Mouse (Mus musculus): Measurements from ENCODE around the gene Adssl1. TPM values are rescaled to one million over a fixed set of nuclear protein-coding genes. Genes with fewer than 3 reads are reported as not detected.
A peak's percentile ranks its signal among the peaks of the same experiment; 100 is the strongest.

Adssl1 gene
- polyA plus RNA-seq, 1 experiment from 2014 or later = 5.5 TPM

DNA sequence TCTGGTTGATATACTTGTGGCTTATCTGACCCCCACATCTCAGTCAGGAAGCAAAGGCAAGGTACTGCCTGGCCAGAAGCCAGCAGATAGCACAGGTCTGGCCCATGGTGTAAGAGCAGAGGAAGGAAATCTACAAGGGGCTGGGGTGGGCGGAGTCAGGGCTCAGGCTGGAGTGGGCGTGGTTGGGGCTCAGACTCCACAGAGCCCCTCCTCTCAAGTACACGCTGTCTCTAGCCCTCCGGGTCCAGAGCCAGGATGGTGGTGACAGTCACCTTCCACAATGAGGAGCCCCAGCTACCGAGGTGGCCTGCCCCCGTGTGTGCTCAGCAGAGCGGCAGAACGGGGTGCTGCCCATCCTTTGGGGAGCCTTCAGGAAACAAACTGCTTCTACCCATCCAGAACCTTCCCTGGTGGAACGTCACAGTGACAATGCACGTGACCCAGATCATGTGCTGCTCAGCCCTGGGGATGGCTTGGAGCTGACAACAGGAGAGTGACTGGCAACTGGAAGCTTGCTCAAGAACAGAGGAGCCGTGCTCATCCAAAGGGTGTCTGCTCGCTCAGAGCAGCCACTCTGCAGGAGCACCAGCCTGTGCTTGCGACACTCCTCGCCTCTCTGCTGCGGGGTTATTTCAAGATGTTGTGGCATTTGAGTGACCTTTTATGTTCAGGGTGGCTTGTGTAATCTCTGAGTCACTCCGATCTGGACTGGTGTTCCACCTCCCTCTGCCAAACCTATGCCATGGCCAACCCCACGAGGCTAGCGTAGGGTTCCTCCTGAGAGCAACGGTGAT is 9.3 kb downstream of the Adssl1 start:
- Histone ChIP-seq H3K4me2 (replicated peaks) (peak overlapping the region; percentile 44), H3K4me1 (replicated peaks; ENCODE audit: control insufficient read depth, insufficient read depth, low read length) (peaks cover 6% of the 10 kb centered on the region), H3K9me3 (ENCODE audit: control insufficient read depth, low read length) (no peaks in the 10 kb centered on the region), H3K4me3 (replicated peaks; ENCODE audit: low read length) (no peak overlapping the region), H3K27me3 (ENCODE audit: control insufficient read depth, insufficient read depth, low read length) (no peaks in the 10 kb centered on the region), H3K27ac (no peak overlapping the region), H3K36me3 (replicated peaks; ENCODE audit: control insufficient read depth, insufficient read depth) (no peaks in the 10 kb centered on the region), H3K9ac (no peak overlapping the region)
- DNase-seq (ENCODE audit: low spot score) (no peak), ATAC-seq (ENCODE audit: low FRiP score) (peak; percentile 68)
- 36% methylated on average over 19 of the region's 19 CpGs for WGBS

DNA sequence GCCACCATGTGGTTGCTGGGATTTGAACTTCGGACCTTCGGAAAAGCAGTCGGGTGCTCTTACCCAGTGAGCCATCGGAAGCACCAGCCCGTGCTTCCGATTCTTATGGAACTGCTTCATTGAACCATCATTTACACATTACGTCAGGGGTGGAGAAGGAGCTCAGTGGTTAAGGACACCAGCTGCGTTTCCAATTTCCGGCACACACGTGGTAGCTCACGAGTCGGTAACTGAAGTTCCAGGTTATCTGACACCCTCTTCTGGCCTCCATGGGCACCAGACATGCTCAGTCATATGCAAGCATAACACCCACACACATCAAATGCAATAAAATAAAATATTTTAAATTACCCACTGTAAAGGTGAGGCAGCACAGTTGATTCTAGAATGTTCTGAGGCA is 10.2 kb downstream of the Adssl1 start:
- DNase-seq (ENCODE audit: low spot score) (no peak), ATAC-seq (ENCODE audit: low FRiP score) (no peak)
- WGBS = 92% methylated on average over 12 of the region's 12 CpGs

DNA sequence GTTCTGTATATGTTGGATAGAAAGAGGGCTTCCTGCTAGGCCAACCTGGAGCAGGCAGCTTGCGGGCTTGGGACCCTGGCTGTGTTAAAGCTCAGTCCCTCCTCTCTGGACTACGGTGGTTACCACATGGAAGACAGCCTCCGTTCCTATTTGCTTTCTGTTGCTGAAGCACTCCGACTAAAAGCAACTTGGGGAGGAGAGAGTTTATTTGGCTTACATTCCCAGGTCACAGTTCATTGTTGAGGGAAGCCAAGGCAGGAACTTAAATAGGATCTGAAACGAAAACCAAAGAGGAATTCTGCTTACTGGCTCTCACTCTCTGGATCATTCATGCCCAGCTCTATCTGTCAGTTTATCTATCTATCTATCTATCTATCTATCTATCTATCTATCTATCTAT is 11.0 kb downstream of the Adssl1 start:
- no peak for ATAC-seq (ENCODE audit: low FRiP score)
- WGBS = 81% methylated on average over 5 of the region's 5 CpGs
- H3K27me3 ChIP-seq (ENCODE audit: control insufficient read depth, insufficient read depth, low read length) = no peaks in the 10 kb centered on the region
- H3K9me3 ChIP-seq (ENCODE audit: control insufficient read depth, low read length) = no peaks in the 10 kb centered on the region
- peaks cover 6% of the 10 kb centered on the region for H3K4me1 ChIP-seq (replicated peaks; ENCODE audit: control insufficient read depth, insufficient read depth, low read length)
- H3K27ac ChIP-seq = no peak overlapping the region
- H3K9ac ChIP-seq = no peak overlapping the region
- no peak overlapping the region for H3K4me3 ChIP-seq (replicated peaks; ENCODE audit: low read length)
- H3K36me3 ChIP-seq (replicated peaks; ENCODE audit: control insufficient read depth, insufficient read depth) = no peaks in the 10 kb centered on the region
- DNase-seq (ENCODE audit: low spot score) = no peak
- no peak overlapping the region for H3K4me2 ChIP-seq (replicated peaks)

More for the DNA sequence above, 10.2 kb downstream of the Adssl1 start:
- Histone ChIP-seq H3K36me3 (replicated peaks; ENCODE audit: control insufficient read depth, insufficient read depth) (no peaks in the 10 kb centered on the region), H3K4me2 (replicated peaks) (no peak overlapping the region), H3K9ac (no peak overlapping the region), H3K4me1 (replicated peaks; ENCODE audit: control insufficient read depth, insufficient read depth, low read length) (peaks cover 6% of the 10 kb centered on the region), H3K4me3 (replicated peaks; ENCODE audit: low read length) (no peak overlapping the region), H3K9me3 (ENCODE audit: control insufficient read depth, low read length) (no peaks in the 10 kb centered on the region), H3K27me3 (ENCODE audit: control insufficient read depth, insufficient read depth, low read length) (no peaks in the 10 kb centered on the region), H3K27ac (no peak overlapping the region)

DNA sequence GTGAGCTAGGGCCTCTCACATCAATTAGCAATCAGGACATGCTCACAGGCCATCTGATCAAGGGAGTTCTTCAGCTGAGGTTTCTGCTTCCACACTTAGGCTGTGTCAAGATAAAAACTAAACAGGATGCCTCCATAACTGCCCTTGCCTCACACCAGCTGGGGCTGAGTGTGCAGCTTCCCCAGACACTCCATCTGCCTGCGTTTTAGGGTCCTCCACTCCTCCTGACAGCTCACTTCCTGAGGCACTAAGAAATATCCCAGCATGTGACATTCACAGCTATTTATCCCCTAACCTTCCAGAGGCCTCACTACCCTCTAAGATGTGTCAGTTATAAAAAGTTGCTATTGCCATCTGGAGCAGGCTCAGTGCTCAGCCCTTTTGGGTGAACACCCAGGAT is 11.6 kb downstream of the Adssl1 start:
- Histone ChIP-seq H3K27ac (no peak overlapping the region), H3K9ac (no peak overlapping the region), H3K4me2 (replicated peaks) (no peak overlapping the region), H3K36me3 (replicated peaks; ENCODE audit: control insufficient read depth, insufficient read depth) (no peaks in the 10 kb centered on the region), H3K9me3 (ENCODE audit: control insufficient read depth, low read length) (no peaks in the 10 kb centered on the region), H3K27me3 (ENCODE audit: control insufficient read depth, insufficient read depth, low read length) (no peaks in the 10 kb centered on the region), H3K4me3 (replicated peaks; ENCODE audit: low read length) (no peak overlapping the region), H3K4me1 (replicated peaks; ENCODE audit: control insufficient read depth, insufficient read depth, low read length) (peaks cover 6% of the 10 kb centered on the region)
- DNase-seq (ENCODE audit: low spot score) (no peak), ATAC-seq (ENCODE audit: low FRiP score) (no peak)
- 68% methylated on average over 1 of the region's 1 CpGs for WGBS

- no peak overlapping the region for H3K27ac ChIP-seq
- H3K36me3 ChIP-seq (replicated peaks; ENCODE audit: control insufficient read depth, insufficient read depth) = no peaks in the 10 kb centered on the region
- WGBS = 73% methylated on average over 11 of the region's 11 CpGs
- no peaks in the 10 kb centered on the region for H3K9me3 ChIP-seq (ENCODE audit: control insufficient read depth, low read length)
- H3K27me3 ChIP-seq (ENCODE audit: control insufficient read depth, insufficient read depth, low read length) = no peaks in the 10 kb centered on the region
- H3K4me2 ChIP-seq (replicated peaks) = no peak overlapping the region
- DNase-seq (ENCODE audit: low spot score) (no peak), ATAC-seq (ENCODE audit: low FRiP score) (no peak)
- H3K4me1 ChIP-seq (replicated peaks; ENCODE audit: control insufficient read depth, insufficient read depth, low read length) = peaks cover 6% of the 10 kb centered on the region
- H3K4me3 ChIP-seq (replicated peaks; ENCODE audit: low read length) = no peak overlapping the region
- H3K9ac ChIP-seq = no peak overlapping the region
Measured at GRCm38 (mm10) chr12:112632084-112632777, 12.4 kb downstream of the Adssl1 start.

DNA sequence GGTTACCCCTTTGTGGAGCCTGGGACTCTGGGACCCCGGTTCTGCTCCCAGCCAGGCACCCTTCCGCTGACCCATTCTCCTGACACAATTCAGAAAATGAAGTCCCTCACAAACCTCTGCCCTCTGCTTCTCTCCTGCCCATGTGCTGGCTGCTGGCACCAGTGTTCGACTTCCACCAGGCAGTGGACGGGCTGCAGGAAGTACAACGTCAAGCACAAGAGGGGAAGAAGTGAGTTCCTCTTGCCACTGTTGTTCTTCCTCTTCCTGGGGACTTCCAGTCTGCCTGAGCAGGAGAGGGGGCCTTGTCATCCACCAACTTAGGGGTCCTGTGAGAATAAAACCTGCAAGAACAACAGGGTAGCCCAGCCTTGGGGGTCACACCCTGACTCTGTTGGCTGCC is 13.1 kb downstream of the Adssl1 start:
- ATAC-seq (ENCODE audit: low FRiP score) (no peak), DNase-seq (ENCODE audit: low spot score) (no peak)
- WGBS = 85% methylated on average over 5 of the region's 5 CpGs
- H3K4me2 ChIP-seq (replicated peaks) = no peak overlapping the region
- no peaks in the 10 kb centered on the region for H3K9me3 ChIP-seq (ENCODE audit: control insufficient read depth, low read length)
- no peak overlapping the region for H3K4me3 ChIP-seq (replicated peaks; ENCODE audit: low read length)
- no peak overlapping the region for H3K9ac ChIP-seq
- H3K27me3 ChIP-seq (ENCODE audit: control insufficient read depth, insufficient read depth, low read length) = no peaks in the 10 kb centered on the region
- no peak overlapping the region for H3K27ac ChIP-seq
- no peaks in the 10 kb centered on the region for H3K36me3 ChIP-seq (replicated peaks; ENCODE audit: control insufficient read depth, insufficient read depth)
- H3K4me1 ChIP-seq (replicated peaks; ENCODE audit: control insufficient read depth, insufficient read depth, low read length) = peaks cover 6% of the 10 kb centered on the region

DNA sequence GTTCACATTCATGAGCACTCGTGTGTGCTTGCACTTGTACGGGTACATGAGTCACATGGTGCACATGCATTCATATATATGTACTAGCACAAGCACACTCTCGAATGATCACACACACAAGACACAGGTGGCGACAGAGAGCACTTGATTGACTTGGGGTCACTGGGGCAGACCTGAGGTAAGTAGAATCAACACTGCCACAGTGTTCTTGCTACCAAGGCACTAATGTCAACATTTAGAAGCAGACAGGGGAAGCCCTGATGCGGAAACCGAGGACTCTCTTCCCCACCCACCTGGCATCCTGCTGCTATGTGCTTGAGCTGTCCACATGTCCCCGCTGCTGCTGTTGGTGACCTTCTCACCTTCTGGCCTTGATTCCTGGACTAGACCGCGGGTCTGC is 13.8 kb downstream of the Adssl1 start:
- WGBS = 78% methylated on average over 9 of the region's 9 CpGs
- no peaks in the 10 kb centered on the region for H3K36me3 ChIP-seq (replicated peaks; ENCODE audit: control insufficient read depth, insufficient read depth)
- H3K9ac ChIP-seq = no peak overlapping the region
- DNase-seq (ENCODE audit: low spot score) = no peak
- no peaks in the 10 kb centered on the region for H3K9me3 ChIP-seq (ENCODE audit: control insufficient read depth, low read length)
- no peak overlapping the region for H3K27ac ChIP-seq
- no peak for ATAC-seq (ENCODE audit: low FRiP score)
- H3K27me3 ChIP-seq (ENCODE audit: control insufficient read depth, insufficient read depth, low read length) = no peaks in the 10 kb centered on the region
- no peak overlapping the region for H3K4me2 ChIP-seq (replicated peaks)
- peaks cover 6% of the 10 kb centered on the region for H3K4me1 ChIP-seq (replicated peaks; ENCODE audit: control insufficient read depth, insufficient read depth, low read length)
- H3K4me3 ChIP-seq (replicated peaks; ENCODE audit: low read length) = no peak overlapping the region

DNA sequence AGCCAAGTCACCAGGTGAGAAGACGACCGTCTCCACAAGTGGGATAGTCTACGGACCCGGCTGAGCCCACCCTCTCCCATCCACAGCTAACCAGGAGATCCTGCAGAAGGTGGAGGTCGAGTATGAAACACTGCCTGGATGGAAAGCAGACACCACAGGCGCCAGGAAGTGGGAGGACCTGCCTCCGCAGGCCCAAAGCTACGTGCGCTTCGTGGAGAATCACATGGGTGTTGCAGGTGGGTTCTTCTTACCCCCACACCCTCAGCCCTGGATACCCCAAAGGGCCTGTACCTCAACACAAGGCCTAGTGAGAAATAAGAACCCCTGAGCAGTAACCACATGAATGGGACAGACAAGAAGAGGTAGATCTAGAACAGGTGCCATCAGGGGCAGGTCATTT is 19.7 kb downstream of the Adssl1 start:
- Histone ChIP-seq H3K9ac (no peak overlapping the region), H3K27ac (no peak overlapping the region), H3K9me3 (ENCODE audit: control insufficient read depth, low read length) (no peaks in the 10 kb centered on the region), H3K36me3 (replicated peaks; ENCODE audit: control insufficient read depth, insufficient read depth) (no peaks in the 10 kb centered on the region), H3K4me3 (replicated peaks; ENCODE audit: low read length) (no peak overlapping the region), H3K27me3 (ENCODE audit: control insufficient read depth, insufficient read depth, low read length) (no peaks in the 10 kb centered on the region), H3K4me1 (replicated peaks; ENCODE audit: control insufficient read depth, insufficient read depth, low read length) (no peaks in the 10 kb centered on the region), H3K4me2 (replicated peaks) (no peak overlapping the region)
- DNase-seq (ENCODE audit: low spot score) = no peak
- ATAC-seq (ENCODE audit: low FRiP score) = no peak
- 84% methylated on average over 10 of the region's 10 CpGs for WGBS

GRCm38 (mm10) chr12:112643126-112643525 is 23.3 kb downstream of the Adssl1 start:
- Histone ChIP-seq H3K4me3 (replicated peaks; ENCODE audit: low read length) (no peak overlapping the region), H3K27ac (no peak overlapping the region), H3K4me2 (replicated peaks) (no peak overlapping the region), H3K36me3 (replicated peaks; ENCODE audit: control insufficient read depth, insufficient read depth) (peaks cover 11% of the 10 kb centered on the region), H3K9me3 (ENCODE audit: control insufficient read depth, low read length) (no peaks in the 10 kb centered on the region), H3K4me1 (replicated peaks; ENCODE audit: control insufficient read depth, insufficient read depth, low read length) (peaks cover 13% of the 10 kb centered on the region), H3K27me3 (ENCODE audit: control insufficient read depth, insufficient read depth, low read length) (no peaks in the 10 kb centered on the region), H3K9ac (no peak overlapping the region)
- 94% methylated on average over 6 of the region's 6 CpGs for WGBS
- ATAC-seq (ENCODE audit: low FRiP score) (no peak), DNase-seq (ENCODE audit: low spot score) (no peak)

Measured in hindbrain, embryonic 14.5 days (tissue).